ENCODE assay signal across 8 mouse cellular contexts in the genomic region with DNA sequence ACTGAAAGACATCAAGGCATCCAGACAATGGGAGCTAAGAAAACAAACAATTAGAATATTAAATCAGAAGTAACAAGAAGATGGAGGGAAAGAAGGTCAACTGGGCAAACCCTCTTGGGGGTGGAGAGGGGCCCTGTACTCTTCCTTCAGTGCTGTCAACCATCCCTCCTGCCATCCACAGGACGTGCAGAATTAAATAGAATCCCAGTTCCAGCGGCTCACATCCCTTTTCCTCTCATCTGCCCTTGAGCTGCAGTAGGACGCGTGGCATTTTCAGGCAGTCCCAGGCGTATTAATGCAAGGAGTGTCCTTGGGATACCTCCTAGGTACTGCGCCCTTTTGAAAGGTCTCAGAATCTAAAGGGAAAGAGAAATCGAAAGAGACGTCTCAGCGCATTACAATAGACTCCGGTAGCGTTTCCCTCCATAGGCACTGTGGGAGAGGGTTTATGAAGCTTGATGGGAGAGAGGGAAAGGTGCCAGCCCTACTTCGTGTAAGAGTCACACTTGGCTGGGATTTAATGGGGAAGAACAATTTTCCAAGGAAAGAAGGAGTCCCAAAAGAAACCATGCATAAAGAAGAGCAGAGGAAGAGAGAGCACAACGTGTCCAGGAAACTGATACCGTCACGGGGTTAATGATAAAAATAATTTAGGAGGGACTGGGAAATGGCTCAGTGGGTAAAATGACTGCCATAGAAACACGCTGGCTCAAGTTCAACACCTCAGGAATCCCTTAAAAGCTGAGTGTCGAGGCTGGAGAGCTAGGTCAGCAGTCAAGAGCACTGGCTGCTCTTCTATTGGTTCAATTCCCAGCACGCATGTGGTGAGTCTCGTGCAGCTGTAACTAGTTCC.
DNase-seq lines count a peak whose midpoint lies in the region; ATAC-seq and TF ChIP-seq lines count a peak whose summit lies in the region.

No protein-coding gene starts in this region.

- no peaks in the 10 kb centered on the region for H3K79me2 ChIP-seq in heart, adult 2 months (replicated peaks; ENCODE audit: control insufficient read depth, insufficient read depth, low read length)

- H3K36me3 ChIP-seq in heart, adult 2 months (ENCODE audit: control insufficient read depth, insufficient read depth, low read length): no peaks in the 10 kb centered on the region
- no peaks in the 10 kb centered on the region for H3K36me3 ChIP-seq in hindbrain, embryonic 14.5 days (replicated peaks; ENCODE audit: control insufficient read depth, insufficient read depth)
- no peaks in the 10 kb centered on the region for H3K36me3 ChIP-seq in liver, embryonic 13.5 days

- no peak for ATAC-seq in hindbrain, embryonic 14.5 days (ENCODE audit: low FRiP score)
- no peak for ATAC-seq in liver, embryonic 13.5 days (ENCODE audit: low read depth)

- DNase-seq in heart, adult 2 months: no peak
- DNase-seq in heart, adult 9 months (ENCODE audit: low spot score in 2 of 2): no peak
- DNase-seq in hindbrain, embryonic 14.5 days (ENCODE audit: low spot score): no peak
- DNase-seq in liver, embryonic 13.5 days: no peak
- no peak for DNase-seq in urinary bladder, postnatal 36 days (ENCODE audit: low spot score in 2 of 2)
- no peak for DNase-seq in spleen, postnatal 14 days (ENCODE audit: low spot score in 2 of 2)
- no peak for DNase-seq in layer of hippocampus, postnatal 10 days (ENCODE audit: low spot score in 2 of 2)

- TF ChIP-seq POLR2A in heart, adult 2 months (IDR thresholded peaks at IDR 0.05; ENCODE audit: insufficient read depth, low read depth, low read length): no peak
- no peak for TF ChIP-seq POLR2A in cortical plate, adult 2 months (IDR thresholded peaks at IDR 0.05; ENCODE audit: extremely low read depth, insufficient read depth, low read length)

- H3K4me2 ChIP-seq in hindbrain, embryonic 14.5 days (replicated peaks): peak overlapping the region; percentile 45
- peak overlapping the region; percentile 6; the same call in 1 of the 2 replicates for H3K4me2 ChIP-seq in liver, embryonic 13.5 days

- no peak for TF ChIP-seq CTCF in heart, adult 2 months (IDR thresholded peaks at IDR 0.05)
- TF ChIP-seq CTCF in cortical plate, adult 2 months (IDR thresholded peaks at IDR 0.05; ENCODE audit: extremely low read depth, insufficient read depth, low read length): no peak

- WGBS in heart, adult 2 months: 34% methylated on average over 19 of the region's 19 CpGs
- 18% methylated on average over 19 of the region's 19 CpGs for WGBS in hindbrain, embryonic 14.5 days
- WGBS in liver, embryonic 13.5 days (ENCODE audit: insufficient replicate concordance): 36% methylated on average over 19 of the region's 19 CpGs

- no peaks in the 10 kb centered on the region for H3K9me3 ChIP-seq in hindbrain, embryonic 14.5 days (ENCODE audit: control insufficient read depth, low read length)
- no peaks in the 10 kb centered on the region for H3K9me3 ChIP-seq in liver, embryonic 13.5 days (replicated peaks)

- H3K4me3 ChIP-seq in heart, adult 2 months: peak overlapping the region; percentile 11; the same call in 1 of the 2 replicates
- peak overlapping the region; percentile 23; the same call in 1 of the 2 replicates for H3K4me3 ChIP-seq in cortical plate, adult 2 months (ENCODE audit: insufficient read depth, low read length)
- peak overlapping the region; percentile 13; the same call in 1 of the 2 replicates for H3K4me3 ChIP-seq in hindbrain, embryonic 14.5 days (replicated peaks; ENCODE audit: low read length)
- no peak overlapping the region for H3K4me3 ChIP-seq in liver, embryonic 13.5 days (replicated peaks)

- no peaks in the 10 kb centered on the region for H3K27me3 ChIP-seq in heart, adult 2 months (ENCODE audit: control insufficient read depth, insufficient read depth, low read length)
- H3K27me3 ChIP-seq in hindbrain, embryonic 14.5 days (ENCODE audit: control insufficient read depth, insufficient read depth, low read length): no peaks in the 10 kb centered on the region
- no peaks in the 10 kb centered on the region for H3K27me3 ChIP-seq in liver, embryonic 13.5 days

- H3K4me1 ChIP-seq in heart, adult 2 months (ENCODE audit: control insufficient read depth, insufficient read depth, low read length): peaks cover 4% of the 10 kb centered on the region
- no peaks in the 10 kb centered on the region for H3K4me1 ChIP-seq in cortical plate, adult 2 months (ENCODE audit: control insufficient read depth, insufficient read depth, low read length)
- H3K4me1 ChIP-seq in hindbrain, embryonic 14.5 days (replicated peaks; ENCODE audit: control insufficient read depth, insufficient read depth, low read length): peaks cover 22% of the 10 kb centered on the region
- H3K4me1 ChIP-seq in liver, embryonic 13.5 days (replicated peaks): no peaks in the 10 kb centered on the region

- TF ChIP-seq EP300 in heart, adult 2 months (IDR thresholded peaks at IDR 0.05; ENCODE audit: insufficient read depth, low read depth, low read length): no peak

- intact Hi-C loops in heart, adult 2 months (cut with DNase I): no loop called here

- no peak overlapping the region for H3K27ac ChIP-seq in heart, adult 2 months
- no peak overlapping the region for H3K27ac ChIP-seq in cortical plate, adult 2 months (ENCODE audit: insufficient read depth, low read length)
- H3K27ac ChIP-seq in hindbrain, embryonic 14.5 days: peak overlapping the region; percentile 23
- no peak overlapping the region for H3K27ac ChIP-seq in liver, embryonic 13.5 days

- no peak overlapping the region for H3K9ac ChIP-seq in heart, adult 2 months (ENCODE audit: low read depth, low read length)
- 0 out of 2 replicates have a peak overlapping the region, but pooled peaks have one; percentile 18 for H3K9ac ChIP-seq in hindbrain, embryonic 14.5 days
- H3K9ac ChIP-seq in liver, embryonic 13.5 days: no peak overlapping the region
